Mouse (Mus musculus): ENCODE data around the gene Mdga1.
"Not testable (repeated sequence)": the region's sequence is repeated elsewhere in the genome, so short reads cannot be mapped to it uniquely, and the experiment has no call there.

Gene Mdga1

GRCm38 (mm10) chr17:29803545-29803944 is 166.3 kb downstream of the Mdga1 start:
- in situ Hi-C loops (cut with MboI, MseI): no loop called here

GRCm38 (mm10) chr17:29801358-29801757 is 168.5 kb downstream of the Mdga1 start:
- in situ Hi-C loops (cut with MboI, MseI): no loop called here

- in situ Hi-C loops (cut with MboI, MseI): no loop called here
Observed at GRCm38 (mm10) chr17:29800096-29800455, 169.8 kb downstream of the Mdga1 start.

- in situ Hi-C loops (cut with MboI, MseI): no loop called here
Observed at GRCm38 (mm10) chr17:29799398-29800095, 170.3 kb downstream of the Mdga1 start.

GRCm38 (mm10) chr17:29798151-29798550 is 171.7 kb downstream of the Mdga1 start:
- in situ Hi-C loops (cut with MboI, MseI): no loop called here

GRCm38 (mm10) chr17:29796787-29797186 is 173.1 kb downstream of the Mdga1 start:
- in situ Hi-C loops (cut with MboI, MseI): no loop called here

- in situ Hi-C loops (cut with MboI, MseI): no loop called here
Observed at GRCm38 (mm10) chr17:29796086-29796485, 173.8 kb downstream of the Mdga1 start.

- in situ Hi-C loops (cut with MboI, MseI): no loop called here
Observed at GRCm38 (mm10) chr17:29795050-29795770, 174.7 kb downstream of the Mdga1 start.

GRCm38 (mm10) chr17:29791531-29792050 is 178.3 kb downstream of the Mdga1 start:
- in situ Hi-C loops (cut with MboI, MseI): no loop called here

- in situ Hi-C loops (cut with MboI, MseI): no loop called here
Observed at GRCm38 (mm10) chr17:29790231-29790740, 179.6 kb downstream of the Mdga1 start.

- in situ Hi-C loops (cut with MboI, MseI): no loop called here
Observed at GRCm38 (mm10) chr17:29789715-29790114, 180.2 kb downstream of the Mdga1 start.

GRCm38 (mm10) chr17:29788573-29788972 is 181.3 kb downstream of the Mdga1 start:
- in situ Hi-C loops (cut with MboI, MseI): no loop called here

- in situ Hi-C loops (cut with MboI, MseI): no loop called here
Observed at GRCm38 (mm10) chr17:29784820-29785219, 185.1 kb downstream of the Mdga1 start.

GRCm38 (mm10) chr17:29781472-29781871 is 188.4 kb downstream of the Mdga1 start:
- in situ Hi-C loops (cut with MboI, MseI): not testable (repeated sequence)

GRCm38 (mm10) chr17:29778021-29778420 is 191.9 kb downstream of the Mdga1 start:
- in situ Hi-C loops (cut with MboI, MseI): no loop called here

Measured in T-helper 1 cell (primary cell).